Mouse (Mus musculus): ENCODE measurements at regions not wholly inside any gene's neighbourhood (a gene's known extent, or its start where the extent isn't known, plus 50 kb on each side); places are given as distances from the start of the nearest gene placed in this dataset.

- no peak for TF ChIP-seq CTCF (IDR thresholded peaks at IDR 0.05; ENCODE audit: control insufficient read depth, insufficient read depth, low read length)
- TF ChIP-seq POLR2A (IDR thresholded peaks at IDR 0.05; ENCODE audit: borderline replicate concordance, control insufficient read depth, low read depth, low read length) = no peak
Measured at GRCm38 (mm10) chr15:41951276-41951675, 1817.1 kb downstream of the 9330182O14Rik start.
